Mouse (Mus musculus) colon, adult 2 months (tissue): ENCODE measurements around the gene Cops8. TPM values are rescaled to one million over a fixed set of nuclear protein-coding genes. Genes with fewer than 3 reads are reported as not detected.

Source experiments
- polyA plus RNA-seq: library from polyadenylated mRNA; depleted of rRNA; stranded (reverse); fragments of >200 nt; gene quantifications from 2 replicates; pipeline ENCODE4 v1.2.3, GENCODE M21; 2012; rRNA removed

Gene Cops8
- 21.5 and 25.6 TPM in 2 replicates for polyA plus RNA-seq

DNA sequence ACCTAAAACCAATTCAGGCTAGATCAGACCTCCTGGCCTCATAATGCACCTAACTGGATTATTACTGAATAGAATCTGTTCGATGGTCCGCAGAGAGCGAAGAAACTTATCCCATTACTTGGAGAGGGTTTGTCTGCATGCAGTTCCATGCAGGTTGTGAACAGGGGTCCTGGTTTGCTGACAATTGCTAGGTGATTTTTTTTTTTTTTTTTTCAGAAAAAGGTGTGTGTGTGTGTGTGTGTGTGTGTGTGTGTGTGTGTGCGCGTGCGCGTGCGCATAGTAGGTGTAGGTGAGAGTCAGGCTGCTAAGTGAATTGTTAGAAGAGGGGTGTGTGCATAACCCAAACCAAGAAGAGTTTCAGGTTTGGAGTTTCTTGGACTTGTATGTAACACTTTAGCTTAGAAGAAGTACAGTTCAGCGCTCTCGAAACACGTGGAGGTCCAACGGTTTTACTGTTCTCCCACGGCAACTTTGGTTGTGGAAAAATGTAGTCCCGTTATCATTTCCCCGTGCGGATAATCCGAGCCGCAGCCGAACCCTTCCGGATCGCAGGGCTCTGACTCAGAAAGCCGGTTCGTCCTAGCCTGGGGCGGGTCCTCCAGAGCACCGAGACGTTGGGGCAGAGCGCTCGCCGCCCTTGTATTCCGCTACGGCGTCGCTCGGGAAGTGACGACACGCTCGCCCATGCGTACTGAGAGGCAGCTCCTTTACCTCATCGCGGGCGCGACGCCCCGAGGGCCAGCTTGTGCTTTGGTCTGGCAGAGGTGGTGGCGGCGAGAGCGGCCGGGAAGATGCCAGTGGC, at the start of gene Cops8:
TSS of gene Cops8 (plus strand) at position 223 of the 802 bp plus-strand sequence.

Other genes with a start within 250 kb of the Cops8 start
- 36.1 and 48.3 TPM in 2 replicates for gene Col6a3, start 241.0 kb downstream of the Cops8 start, polyA plus RNA-seq